In genomic region chr1:89706862-89707261, GRCm38 (mm10) we compare ENCODE assay signal across 24 mouse cellular contexts.
DNase-seq lines count a peak whose midpoint lies in the region; ATAC-seq and TF ChIP-seq lines count a peak whose summit lies in the region.
"Had no signal": no experiment of that assay in that cellular context is flagged by ENCODE, and none has a peak within 500 bp of the region (broad histone marks: within the 10 kb centered on the region; RNA-seq: fewer than 3 reads in every experiment).

No protein-coding gene starts in this region.

- no peak; the same call in 1 of the 2 replicates for ATAC-seq in lung, postnatal 0 days
- ATAC-seq: activated CD4-positive, CD25-positive, alpha-beta regulatory T cell, adult 4 months; CD4-positive, CD25-positive, alpha-beta regulatory T cell, adult 4 months; Patski had no signal

- H3K9me3 ChIP-seq in heart, embryonic 10.5 days: no peaks in the 10 kb centered on the region
- no peaks in the 10 kb centered on the region for H3K9me3 ChIP-seq in lung, postnatal 0 days (ENCODE audit: low read length)
- no peaks in the 10 kb centered on the region for H3K9me3 ChIP-seq in limb, embryonic 10.5 days (replicated peaks)

- peak; percentile 47; the same call in 1 of the 2 replicates for TF ChIP-seq EP300 in lung, postnatal 0 days (IDR thresholded peaks at IDR 0.05)

- peak; percentile 91 for DNase-seq in heart, adult 11 months
- DNase-seq in heart, embryonic 10.5 days (ENCODE audit: low spot score): no peak
- DNase-seq in lung, postnatal 0 days (ENCODE audit: low spot score): no peak
- DNase-seq in lung, postnatal 25 days (ENCODE audit: low spot score): no peak
- DNase-seq in 416B (ENCODE audit: low read depth): peak; percentile 55
- no peak for DNase-seq in limb, embryonic 10.5 days (ENCODE audit: low spot score)
- no peak for DNase-seq in retina, postnatal 1 day
- DNase-seq in MN1 (ENCODE audit: low spot score): no peak
- DNase-seq: adrenal gland, adult 2 months; adrenal gland, adult 8-10 months; adrenal gland, postnatal 10 days; adrenal gland, postnatal 14 days; adrenal gland, postnatal 25 days; adrenal gland, postnatal 36 days; B cell, adult 2 months; cerebellum, adult 11 months; cerebellum, adult 11-12 months; cerebellum, adult 18-20 months; cerebellum, adult 2 months had no signal

- no peak overlapping the region for H3K4me3 ChIP-seq in heart, embryonic 10.5 days
- no peak overlapping the region for H3K4me3 ChIP-seq in lung, postnatal 0 days (ENCODE audit: low read depth, low read length)
- no peak overlapping the region for H3K4me3 ChIP-seq in limb, embryonic 10.5 days

- H3K4me2 ChIP-seq in lung, postnatal 0 days (replicated peaks; ENCODE audit: low read depth, low read length): no peak overlapping the region

- TF ChIP-seq CTCF in lung, postnatal 0 days (IDR thresholded peaks at IDR 0.05): no peak

- 80% methylated on average over 2 of the region's 2 CpGs for WGBS in heart, embryonic 10.5 days
- 73% methylated on average over 2 of the region's 2 CpGs for WGBS in lung, postnatal 0 days
- 81% methylated on average over 2 of the region's 2 CpGs for WGBS in limb, embryonic 10.5 days

- 0 out of 2 replicates have a peak, but pooled peaks cover 2% of the 10 kb centered on the region for H3K36me3 ChIP-seq in heart, embryonic 10.5 days
- no peaks in the 10 kb centered on the region for H3K36me3 ChIP-seq in lung, postnatal 0 days (ENCODE audit: insufficient read depth, low read length)
- peaks cover 4% of the 10 kb centered on the region for H3K36me3 ChIP-seq in limb, embryonic 10.5 days
- H3K36me3 ChIP-seq: G1E had no signal

- no peak overlapping the region for H3K27ac ChIP-seq in heart, embryonic 10.5 days
- no peak overlapping the region for H3K27ac ChIP-seq in lung, postnatal 0 days (ENCODE audit: low read length)
- 0 out of 2 replicates have a peak overlapping the region, but pooled peaks have one; percentile 7 for H3K27ac ChIP-seq in limb, embryonic 10.5 days

- H3K9ac ChIP-seq in lung, postnatal 0 days (replicated peaks; ENCODE audit: low read depth): no peak overlapping the region

- H3K27me3 ChIP-seq in heart, embryonic 10.5 days (ENCODE audit: insufficient read depth, poor library complexity, severe bottlenecking): no peaks in the 10 kb centered on the region
- H3K27me3 ChIP-seq in lung, postnatal 0 days (replicated peaks; ENCODE audit: insufficient read depth, low read length): no peaks in the 10 kb centered on the region
- H3K27me3 ChIP-seq in limb, embryonic 10.5 days (ENCODE audit: low read depth, poor library complexity, severe bottlenecking): peaks cover 18% of the 10 kb centered on the region; the same call in 1 of the 2 replicates
- H3K27me3 ChIP-seq: CH12.LX, Patski had no signal

- H3K4me1 ChIP-seq in heart, embryonic 10.5 days: peaks cover 54% of the 10 kb centered on the region
- 0 out of 2 replicates have a peak, but pooled peaks cover 3% of the 10 kb centered on the region for H3K4me1 ChIP-seq in lung, postnatal 0 days (ENCODE audit: insufficient read depth, low read depth, low read length)
- H3K4me1 ChIP-seq in limb, embryonic 10.5 days: peaks cover 97% of the 10 kb centered on the region

Comparison
In these comparisons a context has a peak if more than half of its experiments do, and no peak if none do; other contexts are left out.
1. DNase-seq: peak in heart, adult 11 months (single experiment) and 416B (single experiment); none in heart, embryonic 10.5 days (single experiment), lung, postnatal 0 days (single experiment), lung, postnatal 25 days (single experiment), limb, embryonic 10.5 days (single experiment), retina, postnatal 1 day (single experiment) and MN1 (single experiment).